Mouse (Mus musculus): ENCODE results near the gene Psd.

Gene Psd

DNA sequence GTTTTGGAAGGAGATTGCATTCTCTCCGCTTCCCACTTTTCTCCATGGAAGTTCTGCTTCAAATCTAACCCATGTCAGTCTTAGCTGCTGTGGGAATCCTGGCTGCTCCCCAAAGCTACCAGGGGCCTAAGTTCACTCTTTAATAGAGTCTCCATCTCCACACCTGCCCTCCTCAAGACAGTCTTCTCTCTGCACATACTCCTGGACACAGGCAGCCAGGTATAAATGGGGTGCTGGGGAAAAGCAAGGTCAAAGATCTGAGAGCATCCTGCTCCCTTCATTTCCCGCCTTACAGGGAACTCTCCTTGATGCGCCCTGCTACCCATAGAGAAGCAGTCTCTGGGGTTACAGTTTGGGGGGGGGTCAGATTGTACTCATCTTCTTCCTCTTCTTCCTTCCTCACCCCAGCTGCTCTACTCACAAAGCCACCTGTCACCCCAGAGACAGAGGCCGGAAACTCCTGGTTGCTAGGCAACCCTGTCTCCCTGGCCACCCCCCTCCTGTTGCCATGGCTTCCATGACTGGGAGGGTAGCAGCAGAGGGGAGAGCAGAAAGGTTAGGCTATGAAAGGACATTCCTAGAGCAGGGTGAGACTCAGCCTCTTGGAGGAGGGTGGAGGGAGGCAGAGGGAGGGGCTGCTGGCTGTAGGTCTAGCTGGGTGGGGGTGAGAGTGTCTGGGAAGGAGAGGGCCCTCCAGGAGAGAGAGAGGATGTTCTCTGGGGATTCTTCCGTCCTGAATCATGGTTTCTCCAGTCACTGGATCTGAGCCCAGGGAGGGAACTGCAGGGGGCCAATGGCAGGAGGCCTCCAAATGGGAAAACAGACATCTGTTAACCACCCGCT, 5.6 kb downstream of the Psd start:
- peak; percentile 93 for DNase-seq (ENCODE audit: low read depth, low spot score)

- no peak for DNase-seq (ENCODE audit: low read depth, low spot score)
Observed at GRCm38 (mm10) chr19:46320076-46320785, 6.7 kb downstream of the Psd start.

GRCm38 (mm10) chr19:46318586-46319378, 8.2 kb downstream of the Psd start:
- DNase-seq (ENCODE audit: low read depth, low spot score) = peak; percentile 94

GRCm38 (mm10) chr19:46318031-46318471, 8.9 kb downstream of the Psd start:
- DNase-seq (ENCODE audit: low read depth, low spot score) = no peak

DNA sequence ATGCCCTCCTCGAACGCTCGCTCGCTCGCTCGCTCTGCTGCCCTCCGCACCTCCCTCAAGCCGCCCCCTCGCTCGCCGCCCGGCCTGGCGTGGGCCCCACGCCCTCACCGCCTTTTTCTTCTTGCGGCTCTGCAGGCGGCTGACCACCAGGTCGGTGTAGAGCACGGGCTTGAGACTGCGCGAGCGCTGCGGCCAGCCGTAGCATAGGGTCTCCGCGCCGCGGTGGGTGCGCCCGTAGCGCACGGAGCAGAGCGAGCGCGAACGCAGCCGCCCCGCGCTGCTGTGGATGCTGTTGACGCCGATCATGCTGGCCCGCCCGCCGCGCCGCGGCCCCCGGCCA, 9.4 kb downstream of the Psd start:
- DNase-seq (ENCODE audit: low read depth, low spot score) = no peak

DNA sequence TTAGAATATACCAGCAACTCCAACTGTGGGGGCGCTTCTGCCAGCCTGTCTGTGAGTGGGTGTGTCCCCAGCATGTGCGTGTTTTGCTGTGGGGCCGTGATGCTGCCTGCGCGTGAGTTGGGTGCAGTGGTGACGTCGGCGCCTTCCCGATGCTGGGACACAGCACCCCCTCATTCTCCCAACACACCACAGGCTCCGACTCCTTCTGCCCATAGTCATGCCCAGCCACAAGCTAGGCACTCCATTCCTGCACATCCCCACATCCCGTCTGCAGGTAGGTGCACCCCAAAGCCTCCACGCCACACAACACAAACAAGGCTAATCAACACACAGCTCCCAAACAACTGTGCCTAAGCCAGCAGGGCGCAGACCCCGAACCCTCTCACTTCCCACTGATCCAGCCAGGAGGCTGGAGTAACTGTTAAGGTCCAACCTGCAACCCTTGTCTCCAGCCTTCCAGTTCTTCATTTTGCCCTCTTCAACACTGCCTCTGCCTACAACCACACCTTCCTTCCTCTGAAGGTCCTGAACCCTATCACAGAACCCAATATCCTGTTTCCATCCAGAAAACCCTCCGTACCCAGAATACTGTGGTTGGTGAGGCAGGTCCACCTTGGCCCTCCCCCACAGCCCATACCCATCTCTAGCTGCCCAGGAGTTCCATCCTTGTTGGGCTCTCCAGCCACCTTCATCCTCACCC, 10.0 kb downstream of the Psd start:
- no peak for DNase-seq (ENCODE audit: low read depth, low spot score)

- no peak for DNase-seq (ENCODE audit: low read depth, low spot score)
Observed at GRCm38 (mm10) chr19:46315752-46316610, 11.0 kb downstream of the Psd start.

DNA sequence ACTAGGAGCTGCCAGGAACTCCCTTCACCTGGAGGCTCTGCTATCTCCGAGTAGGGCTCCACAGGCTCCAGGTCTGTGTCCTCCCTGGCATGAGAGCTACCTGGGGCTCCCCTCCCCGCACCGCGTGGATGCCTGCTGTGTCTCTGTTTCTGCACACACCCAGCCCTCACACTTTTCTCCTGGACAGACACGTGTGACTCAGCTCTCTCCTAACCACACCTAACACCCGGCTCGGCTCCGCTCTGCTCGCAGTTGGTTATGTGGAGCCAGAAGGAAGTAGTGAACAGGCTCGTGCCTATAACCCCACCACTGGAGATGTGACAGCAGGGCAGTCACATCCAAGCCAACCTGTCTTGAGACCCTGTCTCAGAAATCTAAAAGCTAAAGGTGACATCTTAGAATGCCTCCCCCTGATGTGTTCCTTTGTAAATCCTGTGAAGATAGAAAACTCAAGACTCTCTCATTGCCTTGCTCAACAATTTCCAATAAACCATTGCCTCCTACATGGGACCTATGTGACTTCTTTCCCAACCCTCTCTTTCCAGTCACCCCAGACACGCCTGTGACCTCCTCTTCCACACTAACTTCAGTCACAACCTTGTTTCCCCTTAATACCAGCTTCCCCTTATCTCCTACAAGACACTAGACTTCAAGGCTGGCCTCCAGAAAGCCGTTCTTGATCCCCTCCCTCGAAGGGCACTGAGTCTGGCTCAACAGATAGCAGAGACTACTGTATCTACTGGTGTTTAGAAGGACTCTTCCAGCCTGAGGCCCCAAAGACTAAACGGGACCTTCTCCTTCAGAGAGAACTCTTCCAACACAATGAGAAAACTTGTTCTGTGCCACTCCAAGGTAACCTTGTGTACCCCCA, 11.8 kb downstream of the Psd start:
- DNase-seq (ENCODE audit: low read depth, low spot score) = peak; percentile 57

- no peak for DNase-seq (ENCODE audit: low read depth, low spot score)
Observed at GRCm38 (mm10) chr19:46314151-46314601, 12.8 kb downstream of the Psd start.

- DNase-seq (ENCODE audit: low read depth, low spot score) = no peak
Observed at GRCm38 (mm10) chr19:46313591-46313990, 13.4 kb downstream of the Psd start.

DNA sequence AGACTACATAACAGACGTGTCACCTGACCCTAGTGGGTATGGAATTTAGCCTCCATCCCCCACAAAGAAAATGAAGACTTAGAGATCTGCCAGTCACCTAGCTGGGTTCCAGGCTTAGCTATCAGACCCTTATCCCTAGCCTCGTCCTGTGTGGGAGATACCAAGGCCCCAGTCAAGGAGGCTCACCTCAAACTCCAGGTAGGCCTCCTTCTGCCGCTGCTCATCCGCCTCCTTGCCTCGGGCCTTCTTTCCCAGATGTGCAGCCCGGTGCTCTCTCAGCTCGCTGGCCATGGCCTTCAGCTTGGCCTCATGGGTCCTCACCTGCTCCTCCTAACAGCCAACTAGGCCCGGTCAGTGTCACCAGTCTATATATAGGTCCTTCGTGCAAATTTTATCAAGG, 13.8 kb downstream of the Psd start:
- no peak for DNase-seq (ENCODE audit: low read depth, low spot score)

- no peak for DNase-seq (ENCODE audit: low read depth, low spot score)
Observed at GRCm38 (mm10) chr19:46312566-46312965, 14.4 kb downstream of the Psd start.

- DNase-seq (ENCODE audit: low read depth, low spot score) = no peak
Observed at GRCm38 (mm10) chr19:46311341-46311740, 15.6 kb downstream of the Psd start.

DNA sequence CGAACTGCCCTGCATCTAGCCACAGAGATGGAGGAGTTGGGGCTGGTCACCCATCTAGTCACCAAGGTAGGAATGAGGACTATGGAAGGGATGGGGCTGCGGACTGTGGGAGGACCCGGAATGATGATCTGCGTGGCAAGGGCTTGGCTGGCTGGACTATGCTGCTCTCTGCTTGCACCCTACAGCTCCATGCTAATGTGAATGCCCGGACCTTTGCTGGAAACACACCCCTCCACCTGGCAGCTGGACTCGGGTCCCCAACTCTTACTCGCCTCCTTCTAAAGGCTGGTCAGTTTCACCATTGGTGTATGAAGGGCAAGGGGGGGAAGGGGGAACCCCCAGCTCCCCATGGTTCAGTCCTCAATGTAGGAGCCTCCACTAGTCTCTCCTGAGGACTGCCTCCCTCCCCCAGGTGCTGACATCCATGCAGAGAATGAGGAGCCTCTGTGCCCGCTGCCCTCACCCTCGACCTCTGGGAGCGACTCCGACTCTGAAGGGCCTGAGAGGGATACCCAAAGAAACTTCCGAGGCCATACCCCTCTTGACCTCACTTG, 16.6 kb downstream of the Psd start:
- no peak for DNase-seq (ENCODE audit: low read depth, low spot score)

- no peak for DNase-seq (ENCODE audit: low read depth, low spot score)
Observed at GRCm38 (mm10) chr19:46309651-46310305, 17.2 kb downstream of the Psd start.

- DNase-seq (ENCODE audit: low read depth, low spot score) = no peak
Observed at GRCm38 (mm10) chr19:46308706-46309435, 18.1 kb downstream of the Psd start.

DNA sequence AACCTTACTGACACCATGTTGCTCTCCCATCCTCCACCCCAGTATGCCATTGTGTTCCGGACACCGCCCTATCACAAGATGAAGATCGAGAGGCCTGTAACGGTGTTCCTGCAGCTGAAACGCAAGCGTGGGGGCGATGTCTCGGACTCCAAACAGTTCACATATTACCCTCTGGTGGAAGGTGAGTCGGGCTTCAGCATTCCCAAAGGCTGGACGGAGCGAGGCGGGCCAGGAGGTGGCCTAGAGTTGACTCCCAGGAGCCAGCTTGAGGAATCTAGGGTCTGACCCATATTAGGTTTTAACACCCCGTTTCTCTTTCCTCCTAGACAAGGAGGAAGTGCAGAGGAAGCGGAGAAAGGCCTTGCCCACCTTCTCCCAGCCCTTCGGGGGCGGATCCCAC, 18.7 kb downstream of the Psd start:
- no peak for DNase-seq (ENCODE audit: low read depth, low spot score)

- no peak for DNase-seq (ENCODE audit: low read depth, low spot score)
Observed at GRCm38 (mm10) chr19:46307781-46308180, 19.2 kb downstream of the Psd start.

All from 3T3-L1 (cell line).